Mouse (Mus musculus): ENCODE data around the gene Traf5.

The Traf5 gene

GRCm38 (mm10) chr1:192061666-192062306, 30.6 kb downstream of the Traf5 start:
- no peak for DNase-seq

DNA sequence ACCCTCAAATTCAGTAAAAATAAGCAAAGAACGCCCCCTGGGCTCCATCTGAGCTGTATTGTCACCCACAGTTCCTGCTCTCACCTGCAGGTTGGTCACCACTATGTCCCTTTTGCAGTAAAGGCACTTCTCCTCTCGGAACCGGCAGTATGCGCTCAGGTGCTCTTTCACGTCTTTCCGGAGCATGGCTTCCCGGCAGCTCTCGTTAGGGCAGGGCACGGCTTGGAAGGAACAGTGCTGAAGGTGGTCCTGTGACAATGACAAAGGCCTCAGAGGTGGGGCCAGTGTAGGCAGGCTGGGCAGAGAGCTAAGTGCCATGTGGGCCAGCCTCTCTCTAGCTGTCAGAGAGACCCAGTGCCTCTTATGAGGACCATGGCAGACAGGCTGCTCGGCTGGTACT, 33.4 kb downstream of the Traf5 start:
- DNase-seq = no peak

DNA sequence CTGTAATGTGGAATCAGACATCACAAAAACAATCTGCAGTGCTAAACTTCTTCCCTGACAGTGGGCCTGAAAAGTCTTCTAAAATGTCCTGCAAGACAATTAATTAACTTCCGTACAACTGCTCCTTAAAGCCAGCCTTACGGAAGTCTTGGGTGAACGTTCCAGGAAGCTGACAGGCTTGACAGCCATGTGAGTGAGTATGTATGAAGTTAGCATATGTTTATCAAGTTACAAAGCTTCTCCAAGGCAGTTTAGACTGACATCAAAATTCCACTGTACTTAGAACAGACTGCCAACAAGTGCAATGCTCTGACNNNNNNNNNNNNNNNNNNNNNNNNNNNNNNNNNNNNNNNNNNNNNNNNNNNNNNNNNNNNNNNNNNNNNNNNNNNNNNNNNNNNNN, 38.6 kb downstream of the Traf5 start:
- no peak for DNase-seq

DNA sequence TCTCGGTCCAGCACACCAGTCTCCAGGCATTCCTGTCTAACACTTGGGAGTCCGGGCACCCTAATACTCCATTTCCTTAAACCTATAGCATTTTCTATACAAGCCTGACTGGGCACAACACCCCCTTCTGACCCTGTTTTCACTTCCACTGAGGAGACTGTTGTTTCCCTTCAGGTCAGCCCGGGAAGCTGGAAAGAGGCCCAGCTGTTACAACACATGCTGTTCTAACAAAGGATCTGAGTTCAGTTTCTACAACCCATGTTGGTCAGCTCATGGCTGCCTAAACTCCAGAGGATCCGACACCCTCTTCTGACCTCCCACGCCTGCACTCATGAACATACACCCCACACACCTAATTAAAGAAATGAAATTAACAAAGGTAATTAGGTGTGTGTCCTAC, 39.4 kb downstream of the Traf5 start:
- DNase-seq = no peak

- DNase-seq = no peak
Measured at GRCm38 (mm10) chr1:192052461-192052860, 39.9 kb downstream of the Traf5 start.

DNA sequence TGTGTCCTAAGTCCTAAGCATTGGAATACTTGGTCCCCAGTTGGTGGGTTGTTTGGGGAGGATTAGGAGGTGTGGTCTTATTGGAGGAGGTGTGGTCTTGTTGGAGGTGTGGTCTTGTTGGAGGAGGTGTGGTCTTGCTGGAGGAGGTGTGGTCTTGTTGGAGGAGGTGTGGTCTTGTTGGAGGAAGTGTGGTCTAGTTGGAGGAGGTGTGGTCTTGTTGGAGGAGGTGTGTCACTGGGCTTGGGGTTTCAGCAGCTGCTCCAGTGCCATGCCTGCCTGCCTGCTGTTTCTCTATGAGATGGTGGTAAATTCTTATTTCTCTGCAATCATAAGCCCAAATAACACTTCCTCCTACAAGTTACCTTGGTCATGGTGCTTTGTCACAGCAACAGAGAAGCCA, 93.3 kb downstream of the Traf5 start:
- DNase-seq = no peak

GRCm38 (mm10) chr1:191996621-191997185, 95.7 kb downstream of the Traf5 start:
- no peak for DNase-seq

GRCm38 (mm10) chr1:191995916-191996315, 96.4 kb downstream of the Traf5 start:
- DNase-seq = no peak

GRCm38 (mm10) chr1:191995488-191995887, 96.9 kb downstream of the Traf5 start:
- DNase-seq = peak; percentile 51 to 75

- no peak for DNase-seq
Measured at GRCm38 (mm10) chr1:191994476-191994875, 97.9 kb downstream of the Traf5 start.

GRCm38 (mm10) chr1:191992040-191992780, 100.1 kb downstream of the Traf5 start:
- no peak for DNase-seq

DNA sequence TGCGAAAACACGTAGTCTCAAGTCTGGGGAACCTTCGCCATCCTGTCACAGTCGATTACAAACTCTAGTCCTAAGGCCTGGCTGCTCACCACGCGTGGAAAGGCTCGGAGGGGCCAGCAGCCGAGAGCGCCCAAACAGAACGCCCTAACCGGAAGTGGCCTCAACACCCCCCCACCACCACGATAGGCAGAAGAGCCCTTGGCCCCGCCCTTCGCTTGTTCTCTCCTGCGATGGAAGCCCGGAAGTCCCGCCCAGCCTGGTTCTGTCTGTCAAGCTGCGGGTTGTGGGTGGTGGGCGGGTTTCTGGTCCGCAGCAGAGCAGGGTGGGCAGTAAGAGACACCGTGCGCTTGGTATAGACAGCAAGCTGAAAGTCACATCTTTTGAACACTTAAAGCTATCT, 102.4 kb downstream of the Traf5 start:
- peak; percentile 91 for DNase-seq

DNA sequence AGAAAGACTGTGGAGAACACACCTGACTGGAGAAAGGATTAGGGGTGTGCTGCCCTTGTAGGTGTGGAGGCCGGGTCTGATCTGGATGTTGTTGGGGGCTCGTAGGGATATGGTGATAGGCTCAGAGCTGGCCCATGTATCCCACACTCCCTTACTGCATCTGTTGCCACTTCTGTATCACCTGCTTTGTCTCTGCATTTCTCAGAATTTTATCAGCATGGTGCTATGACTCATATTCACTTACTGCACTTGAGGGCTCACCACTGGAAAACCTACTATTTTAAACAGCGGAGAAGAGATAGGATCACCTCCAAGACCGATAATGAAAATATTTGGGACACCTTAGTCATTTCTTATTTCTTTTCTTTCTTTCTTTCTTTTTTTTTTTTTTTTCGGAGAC, 103.3 kb downstream of the Traf5 start:
- DNase-seq = no peak

DNA sequence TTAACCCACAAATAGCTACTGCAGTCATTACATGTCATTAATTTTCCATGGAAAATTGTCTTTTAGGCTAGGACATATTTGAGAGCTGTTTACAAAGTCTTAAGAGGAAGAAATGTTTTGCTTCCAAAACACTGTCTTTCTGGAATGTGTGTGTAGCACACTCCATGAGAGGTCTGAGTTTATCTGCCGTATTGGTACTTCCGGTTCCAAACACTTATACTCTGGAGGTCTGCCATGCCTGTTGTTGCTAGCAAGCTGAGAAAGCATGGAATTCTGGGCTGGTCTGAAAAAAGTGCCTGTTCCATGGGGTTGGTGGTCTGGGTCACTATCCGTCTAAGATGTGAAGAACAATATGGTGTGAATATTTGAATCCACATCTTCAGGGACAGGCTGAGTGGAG, 103.7 kb downstream of the Traf5 start:
- DNase-seq = no peak

GRCm38 (mm10) chr1:191987481-191987769, 104.9 kb downstream of the Traf5 start:
- DNase-seq = no peak

GRCm38 (mm10) chr1:191986674-191987480, 105.5 kb downstream of the Traf5 start:
- DNase-seq = no peak

DNA sequence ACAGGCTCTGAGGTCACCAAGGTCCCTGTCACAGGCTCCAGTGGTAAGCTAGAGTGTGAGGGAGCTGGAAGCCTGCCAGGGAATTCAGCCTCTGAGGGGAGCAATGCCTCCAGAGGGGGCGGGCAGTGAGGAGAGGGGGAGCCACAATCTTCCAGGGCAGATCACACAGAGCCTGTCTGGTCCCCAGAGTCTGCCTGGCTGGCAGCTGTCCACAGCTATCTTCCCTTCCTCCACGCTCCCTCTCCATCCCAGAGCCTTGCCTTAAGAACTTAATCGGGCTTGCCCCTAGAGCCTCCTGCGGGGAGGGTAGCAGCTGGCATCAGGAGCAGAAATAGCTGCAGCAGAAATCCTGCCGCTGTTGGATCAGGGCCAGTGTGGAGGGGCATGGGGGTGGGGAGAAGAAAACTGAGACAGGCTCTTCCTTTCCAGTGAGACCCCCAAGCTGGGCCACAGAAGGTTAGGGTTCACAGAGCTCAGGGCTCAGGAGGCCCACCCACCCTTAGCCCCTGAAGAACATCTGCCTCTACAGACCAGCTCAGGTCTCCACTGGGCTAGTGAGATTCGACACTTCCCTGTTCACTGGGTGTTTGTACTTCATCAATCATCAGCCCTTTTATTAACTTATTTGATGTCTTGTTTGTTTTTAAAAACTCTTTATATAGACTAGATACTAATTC, 110.8 kb downstream of the Traf5 start:
- no peak for DNase-seq

DNA sequence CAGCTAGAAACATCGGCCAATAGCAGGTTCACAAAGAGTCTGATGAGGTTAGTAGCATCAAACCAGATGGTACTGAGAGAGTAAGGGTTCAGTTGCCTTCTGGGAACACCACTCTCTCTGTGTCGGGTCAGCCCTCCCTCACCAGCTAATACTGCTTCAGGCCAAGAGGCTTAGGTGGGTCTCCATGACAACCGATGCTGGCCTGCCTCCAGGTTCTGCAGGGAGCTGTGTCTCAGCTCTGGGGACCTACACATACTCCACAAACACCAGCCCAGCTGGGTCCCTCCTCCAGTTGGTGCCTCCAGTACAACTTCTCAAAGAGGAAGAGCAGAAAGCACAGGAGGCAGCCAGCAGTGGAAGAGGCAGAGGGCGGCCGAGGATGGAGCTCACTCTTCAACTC, 115.2 kb downstream of the Traf5 start, which contains the start of gene Rd3:
Gene Rd3 (plus strand): TSS at position 184 of the 400 bp plus-strand sequence.
- no peak for DNase-seq

- no peak for DNase-seq
Measured at GRCm38 (mm10) chr1:191974509-191975405, 117.6 kb downstream of the Traf5 start.

GRCm38 (mm10) chr1:191969939-191970338, 122.4 kb downstream of the Traf5 start:
- no peak for DNase-seq

GRCm38 (mm10) chr1:191964773-191965481, 127.4 kb downstream of the Traf5 start:
- peak; percentile 46 to 69 for DNase-seq

Measured in spleen, adult 18-20 months (tissue).